Mouse (Mus musculus): ENCODE measurements around the gene Auts2.
A peak's percentile ranks its signal among the peaks of the same experiment; 100 is the strongest.

Auts2 gene

DNA sequence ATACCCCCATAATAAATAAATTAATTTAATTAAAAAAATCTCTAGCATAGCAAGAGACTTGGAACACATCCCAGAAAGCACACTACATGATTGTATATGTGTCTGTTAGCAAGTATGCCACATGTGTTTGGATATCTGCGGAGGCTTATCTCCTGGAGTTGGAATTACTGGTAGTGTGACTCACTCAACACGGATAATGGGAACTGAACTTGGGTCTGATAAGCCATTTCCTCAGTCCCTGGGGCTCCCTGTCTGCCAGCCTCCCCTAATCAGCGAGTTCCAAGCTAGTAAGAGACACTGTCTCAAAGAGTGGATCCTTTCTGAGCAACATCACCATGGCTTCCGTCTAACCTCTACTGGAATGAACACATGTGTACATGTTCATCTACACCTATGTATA is 1056.6 kb downstream of the Auts2 start:
- DNase-seq = no peak

DNA sequence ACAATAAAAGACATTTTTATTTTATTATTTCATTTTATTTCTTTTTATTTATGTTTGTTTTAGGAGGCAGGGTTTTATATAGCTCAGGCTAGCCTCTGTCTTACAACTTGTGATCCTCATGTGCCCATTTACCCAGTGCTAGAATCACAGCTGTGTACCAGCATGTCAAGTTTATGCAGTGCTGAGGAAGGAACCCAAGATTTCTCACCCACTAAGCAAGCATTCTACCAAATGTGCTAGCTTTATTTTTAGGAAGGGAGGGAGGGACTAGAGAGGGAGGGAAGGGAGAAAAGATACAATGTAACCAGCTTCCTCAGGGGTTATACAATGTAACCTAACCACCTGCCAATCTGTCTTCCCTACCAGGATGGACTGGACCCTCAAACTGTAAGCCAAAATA is 1067.9 kb downstream of the Auts2 start:
- no peak for DNase-seq

DNA sequence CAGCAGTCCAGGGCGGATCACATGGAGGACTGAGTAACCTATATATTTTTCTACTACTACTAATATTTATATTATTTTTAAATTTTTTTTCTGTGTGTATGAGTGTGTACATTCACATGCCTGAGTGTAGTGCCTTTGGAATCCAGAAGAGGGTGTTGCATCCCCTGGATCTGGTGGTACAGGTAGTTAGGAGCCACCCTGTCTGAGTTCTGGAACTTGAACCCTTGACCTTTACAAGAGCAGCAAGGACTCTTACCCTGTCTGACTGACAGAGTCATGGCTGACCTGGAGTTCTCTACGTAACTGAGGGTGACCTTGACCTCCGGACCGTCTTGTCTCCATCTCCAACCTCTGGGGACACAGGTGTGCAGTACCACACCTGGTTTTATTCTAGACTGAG is 1074.5 kb downstream of the Auts2 start:
- no peak for DNase-seq

DNA sequence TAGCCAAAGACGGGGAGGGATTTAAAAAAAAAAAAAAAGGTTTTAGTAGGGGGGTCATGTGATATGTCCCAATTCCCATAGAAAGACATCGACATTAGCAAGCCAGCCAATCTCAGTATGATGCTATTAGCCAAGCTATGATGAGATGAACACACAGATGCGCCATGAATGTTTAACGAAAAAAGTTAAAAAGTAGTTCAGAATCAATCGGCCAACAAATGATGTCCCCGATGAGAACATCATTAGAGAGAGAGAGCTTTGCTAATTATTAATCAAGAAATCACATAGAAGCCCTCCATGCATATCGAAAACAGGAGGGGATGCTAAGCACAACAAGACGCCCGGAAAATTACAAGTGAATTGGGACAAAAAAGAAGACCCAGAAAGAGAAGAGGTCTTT is 1077.0 kb downstream of the Auts2 start:
- no peak for DNase-seq

DNA sequence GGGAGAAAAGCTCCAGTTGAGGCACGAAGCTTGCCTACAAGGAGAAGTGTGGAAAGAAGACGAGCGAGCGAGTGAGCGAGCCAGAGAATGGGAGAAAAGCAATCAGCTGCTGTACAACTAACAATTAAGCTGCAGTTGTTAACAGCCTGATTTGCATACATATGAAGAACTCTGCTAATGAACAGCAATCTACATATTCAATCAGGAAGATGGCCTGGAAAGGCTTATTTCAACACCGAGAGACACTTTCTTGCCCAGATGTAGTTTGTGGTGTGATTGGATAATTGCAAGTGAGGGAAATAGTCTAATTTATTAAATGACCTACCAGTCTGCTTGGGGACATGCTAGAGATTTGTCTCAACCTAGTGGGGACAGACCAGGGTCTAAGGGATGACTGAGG is 1079.7 kb downstream of the Auts2 start:
- no peak for DNase-seq

DNA sequence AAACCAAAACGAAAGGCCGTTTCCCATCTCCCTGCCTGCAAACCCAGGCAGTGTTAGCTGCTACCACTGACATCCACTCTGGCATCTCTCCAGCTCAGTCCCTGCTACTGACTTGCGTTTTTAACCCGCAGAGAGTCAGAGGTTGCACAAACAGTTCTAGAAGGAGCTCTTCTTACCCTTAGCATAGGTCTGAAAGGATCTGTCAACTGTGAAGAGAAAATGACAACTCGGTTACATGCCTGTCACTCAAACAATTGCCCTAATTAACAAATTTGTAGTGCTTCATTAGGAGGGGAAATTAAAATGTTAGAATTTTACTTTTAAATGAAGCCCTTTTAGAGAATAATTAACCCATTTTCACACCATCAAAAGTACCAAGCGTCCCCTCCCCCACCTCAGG is 1083.2 kb downstream of the Auts2 start:
- no peak for DNase-seq

DNA sequence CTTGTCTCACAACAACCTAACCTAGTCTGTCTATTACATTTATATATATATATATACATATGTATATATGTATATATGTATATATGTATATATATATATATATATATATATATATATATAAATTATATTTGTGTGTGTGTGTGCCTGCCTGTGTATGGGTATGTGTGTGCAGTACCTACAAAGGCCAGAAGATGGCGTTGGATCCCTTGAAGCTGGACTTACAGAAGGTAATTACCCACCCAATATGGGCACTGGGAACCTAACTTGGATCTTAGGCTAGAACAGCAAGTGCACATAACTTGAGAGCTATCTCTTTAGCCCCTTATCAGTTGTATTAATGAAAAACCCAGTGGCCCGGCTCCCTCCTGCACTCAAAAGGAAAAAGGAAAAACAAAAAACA is 1083.6 kb downstream of the Auts2 start:
- DNase-seq = no peak

DNA sequence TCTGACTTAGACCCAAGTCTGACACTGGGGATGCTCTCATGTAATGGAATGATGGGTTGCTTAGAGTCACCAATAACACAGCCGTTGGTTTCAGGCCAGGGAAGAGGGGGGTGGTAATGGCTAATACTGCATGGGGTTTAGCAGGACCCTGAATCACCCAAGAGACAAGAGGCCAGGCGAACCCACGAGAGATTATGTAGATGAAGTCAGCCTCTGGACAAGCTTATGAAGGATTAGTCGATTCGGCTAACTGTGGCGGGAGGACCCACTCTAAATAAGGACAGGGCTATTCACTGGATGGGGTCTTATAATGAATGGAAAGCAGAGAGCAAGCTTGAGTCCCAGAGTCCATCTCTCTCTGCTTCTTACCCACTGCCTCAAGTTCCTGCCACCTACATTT is 1084.4 kb downstream of the Auts2 start:
- DNase-seq = no peak

DNA sequence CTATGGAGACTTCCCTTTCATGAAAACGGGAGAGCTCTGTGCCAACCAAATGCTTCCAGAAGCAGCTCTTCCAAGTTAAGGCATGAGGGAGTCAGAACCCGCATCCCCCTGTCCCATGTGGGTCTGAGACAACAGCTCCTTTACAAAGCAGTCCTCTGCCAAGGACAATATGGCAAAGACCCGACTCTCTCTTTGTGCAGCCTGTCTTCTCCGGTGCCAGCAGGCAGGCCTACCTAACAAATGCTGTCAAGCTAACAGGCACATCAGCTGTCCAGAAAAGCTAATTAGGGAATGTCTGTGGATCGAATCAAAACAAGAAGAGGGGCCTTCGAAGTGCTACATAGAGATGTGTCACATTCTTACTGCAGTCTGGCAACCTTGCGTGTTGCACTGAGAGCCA is 1085.1 kb downstream of the Auts2 start:
- DNase-seq = no peak

DNA sequence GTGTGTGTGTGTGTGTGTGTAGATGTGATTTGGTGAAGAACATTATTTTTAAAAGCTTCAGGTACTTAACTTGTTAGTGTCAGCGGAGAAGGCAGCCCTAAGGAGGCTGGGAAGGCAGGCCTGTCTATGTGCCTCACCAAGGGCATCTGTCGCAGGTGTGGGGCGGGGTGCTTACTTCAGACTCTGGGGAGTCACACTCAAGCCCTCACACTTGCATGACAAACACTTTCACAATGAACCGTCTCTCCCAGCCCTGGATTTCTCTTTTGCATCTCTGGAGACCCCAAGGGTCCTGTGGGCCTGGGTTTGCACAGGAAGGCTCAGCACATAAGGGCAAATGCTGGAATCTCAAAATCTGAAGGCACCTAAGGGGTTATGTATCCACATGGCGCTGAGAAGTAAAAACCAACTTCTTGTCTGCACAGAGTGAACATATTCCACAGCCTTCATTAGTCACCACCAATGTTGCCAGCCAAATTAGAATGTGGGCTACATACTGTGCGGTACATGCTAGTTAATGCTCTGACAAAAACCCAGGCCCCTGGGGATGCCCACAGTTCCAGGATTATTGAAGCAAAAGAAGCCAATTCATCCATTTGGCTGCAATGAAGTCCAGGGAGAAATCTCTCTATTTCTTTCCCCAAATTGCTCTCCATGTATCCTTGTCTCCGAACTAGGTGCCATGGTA is 1093.8 kb downstream of the Auts2 start:
- no peak for DNase-seq

DNA sequence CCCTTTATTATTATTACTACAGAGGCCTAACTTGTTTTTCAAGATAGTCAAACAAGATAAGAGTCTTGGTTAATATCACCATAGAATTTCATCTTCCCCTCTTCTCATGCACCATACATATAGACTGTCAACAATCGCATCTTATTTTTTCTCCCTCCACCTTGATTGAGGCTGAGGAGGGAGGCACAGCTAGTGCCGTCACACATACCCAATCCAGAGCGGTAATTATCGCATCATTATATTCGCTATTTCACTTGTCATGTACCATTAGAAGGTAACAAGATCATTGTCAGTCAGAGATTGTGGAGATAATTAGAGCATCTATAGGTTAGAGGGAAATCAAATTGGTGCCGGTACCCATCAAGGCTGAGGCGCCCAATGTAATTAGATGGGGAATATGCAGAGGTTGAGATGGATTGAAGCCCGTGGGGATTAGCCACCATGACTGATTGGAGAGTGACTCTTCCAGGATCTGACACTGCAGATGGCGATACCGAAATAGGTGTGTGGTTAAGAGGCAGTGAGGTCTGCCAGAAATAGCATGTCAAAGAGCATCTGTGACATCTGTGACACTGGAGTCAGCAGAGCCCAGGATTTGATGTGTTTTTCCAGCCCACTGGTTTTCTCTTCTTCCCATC is 1107.8 kb downstream of the Auts2 start:
- DNase-seq = no peak

DNA sequence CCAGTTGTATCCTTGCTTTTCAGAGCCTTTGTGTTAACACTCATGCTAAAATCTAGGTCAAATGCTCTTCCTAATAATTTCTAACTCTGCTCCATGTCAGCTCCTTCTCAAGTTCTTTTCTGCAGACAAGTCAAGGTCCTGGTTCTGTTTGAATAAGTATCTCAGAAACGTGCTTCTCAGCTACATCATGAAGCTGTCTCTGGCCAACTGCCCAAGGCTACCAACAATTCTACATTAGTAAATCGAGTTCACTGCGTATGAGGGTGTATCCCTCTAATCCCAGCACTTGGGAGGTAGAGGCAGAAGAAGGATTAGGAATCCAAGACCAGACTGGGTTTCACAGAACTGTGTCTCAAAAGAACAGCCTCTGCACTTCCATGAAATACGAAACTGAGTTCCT is 1109.9 kb downstream of the Auts2 start:
- no peak for DNase-seq

DNA sequence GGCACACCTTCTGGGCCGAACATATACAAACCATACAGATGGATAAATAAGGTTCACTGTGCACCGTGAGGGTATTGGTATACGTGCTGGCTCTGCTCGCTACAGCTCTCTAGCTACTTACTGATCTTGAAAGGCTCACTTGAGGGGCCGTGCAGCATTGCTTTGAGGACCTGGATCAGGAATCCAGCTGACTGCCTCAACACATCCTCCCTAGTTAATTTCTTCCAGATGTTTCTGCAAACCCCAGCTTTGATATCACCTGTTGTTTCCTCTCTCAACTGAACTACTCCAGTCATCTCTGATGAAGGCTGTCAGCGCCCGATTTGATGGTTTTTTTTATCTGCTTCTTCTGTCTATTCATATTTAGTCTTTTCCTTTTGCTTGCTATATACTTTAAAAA is 1111.2 kb downstream of the Auts2 start:
- DNase-seq = no peak

DNA sequence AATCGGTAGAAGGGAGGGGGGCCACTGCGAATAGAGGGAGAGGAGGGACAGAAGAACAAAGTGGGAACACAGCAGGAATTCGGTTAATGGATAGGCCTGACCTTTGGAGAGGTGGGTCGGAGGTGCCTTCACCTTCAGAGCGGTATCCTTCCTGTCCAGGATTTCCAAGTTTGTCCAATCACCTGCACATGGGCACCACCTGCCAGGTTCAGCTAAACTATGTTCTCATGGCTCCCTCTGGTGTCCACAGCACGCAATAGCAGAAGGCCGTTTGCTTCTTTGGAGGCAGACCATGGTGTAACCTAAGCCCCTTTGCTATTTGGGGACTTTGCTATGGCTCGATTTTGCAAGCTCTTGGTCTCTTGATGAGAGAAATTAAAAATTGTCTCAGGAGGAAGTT is 1113.0 kb downstream of the Auts2 start:
- peak; percentile 67 for DNase-seq

DNA sequence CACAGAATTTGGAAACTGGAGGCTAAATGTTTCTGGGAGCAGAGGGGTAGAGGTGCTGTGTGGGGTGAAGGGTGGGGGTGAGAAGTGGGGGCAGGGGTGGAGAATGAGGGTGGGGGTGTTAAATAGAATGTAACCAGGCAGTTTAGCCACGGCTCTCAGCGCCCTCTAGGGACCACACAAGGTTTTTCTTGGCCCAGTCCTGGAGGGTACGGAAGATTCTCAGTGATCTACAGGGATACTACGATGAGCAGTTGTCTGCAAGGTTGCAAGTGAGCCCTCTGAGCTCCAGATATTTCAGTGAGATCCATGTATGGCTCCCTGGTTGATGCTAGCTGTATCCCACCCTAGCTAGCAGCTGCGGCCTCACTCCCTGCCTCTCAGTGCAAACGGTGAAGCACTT is 1113.6 kb downstream of the Auts2 start:
- no peak for DNase-seq

DNA sequence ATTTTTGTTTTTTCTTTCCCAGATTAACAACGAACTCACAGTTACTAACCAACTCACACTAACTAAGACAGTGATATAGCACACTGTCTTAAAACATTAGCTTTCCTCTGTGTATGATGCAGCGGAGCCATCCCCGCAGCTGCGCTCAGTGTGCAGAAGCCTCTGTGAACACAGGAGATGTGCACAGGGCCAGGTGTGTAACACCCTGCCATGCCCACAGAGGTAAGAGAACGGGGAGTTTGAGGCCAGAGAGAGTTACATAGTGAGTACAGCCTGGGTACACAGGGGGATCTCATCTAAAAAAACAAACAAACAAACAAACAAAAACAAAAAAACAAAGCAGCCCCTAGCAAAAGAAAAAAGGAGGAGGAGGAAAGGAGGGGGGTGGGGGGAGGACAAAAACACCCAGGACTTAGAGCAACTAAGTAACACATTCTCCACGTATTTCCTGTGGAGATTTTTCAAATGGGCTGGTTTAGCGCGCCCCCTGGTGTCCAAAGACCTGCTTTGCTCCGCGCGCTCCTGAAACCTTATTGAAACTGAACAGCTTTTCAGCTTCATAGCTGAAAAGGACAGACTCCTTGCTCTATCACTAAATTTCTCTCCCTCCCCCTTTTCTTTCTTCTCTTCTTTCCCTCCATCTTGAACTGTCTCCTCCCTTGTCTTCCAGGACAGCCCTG is 1115.3 kb downstream of the Auts2 start:
- peak; percentile 61 for DNase-seq

DNA sequence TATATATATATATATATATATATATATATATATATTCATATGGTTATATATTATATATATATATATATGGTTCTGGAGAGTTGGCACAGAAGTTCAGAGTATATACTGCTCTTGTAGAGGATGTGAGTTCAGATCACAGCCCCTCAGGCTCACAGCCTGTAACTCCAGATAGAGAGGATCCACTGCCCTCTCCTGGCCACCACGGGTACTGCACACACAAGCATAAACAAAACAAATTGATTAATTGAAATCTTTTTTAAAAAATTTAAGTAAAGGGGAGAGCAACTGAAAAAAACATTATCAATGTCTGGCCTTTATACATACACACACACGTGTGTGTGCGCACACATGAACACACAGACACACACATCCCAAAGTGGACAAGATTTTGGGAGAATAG is 1120.4 kb downstream of the Auts2 start:
- DNase-seq = no peak

DNA sequence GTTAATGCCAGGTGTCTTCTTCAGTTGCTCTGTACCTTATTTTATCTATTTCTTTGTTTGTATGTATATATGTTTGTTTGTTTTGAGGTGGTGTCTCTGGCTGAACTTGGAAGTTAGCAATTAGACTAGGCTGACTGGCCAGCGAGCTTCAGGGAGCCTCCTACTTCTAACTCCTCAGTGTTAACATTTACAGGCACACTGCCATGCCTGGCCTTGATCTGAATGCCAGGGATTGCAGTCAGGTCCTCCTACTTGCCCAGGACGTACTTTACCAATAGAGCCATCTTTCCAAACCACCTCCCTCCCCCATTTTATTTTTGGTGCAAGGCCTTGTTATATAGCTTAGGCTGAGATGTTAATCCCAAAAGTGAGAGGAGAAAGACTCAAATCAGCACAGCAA is 1122.7 kb downstream of the Auts2 start:
- DNase-seq = no peak

DNA sequence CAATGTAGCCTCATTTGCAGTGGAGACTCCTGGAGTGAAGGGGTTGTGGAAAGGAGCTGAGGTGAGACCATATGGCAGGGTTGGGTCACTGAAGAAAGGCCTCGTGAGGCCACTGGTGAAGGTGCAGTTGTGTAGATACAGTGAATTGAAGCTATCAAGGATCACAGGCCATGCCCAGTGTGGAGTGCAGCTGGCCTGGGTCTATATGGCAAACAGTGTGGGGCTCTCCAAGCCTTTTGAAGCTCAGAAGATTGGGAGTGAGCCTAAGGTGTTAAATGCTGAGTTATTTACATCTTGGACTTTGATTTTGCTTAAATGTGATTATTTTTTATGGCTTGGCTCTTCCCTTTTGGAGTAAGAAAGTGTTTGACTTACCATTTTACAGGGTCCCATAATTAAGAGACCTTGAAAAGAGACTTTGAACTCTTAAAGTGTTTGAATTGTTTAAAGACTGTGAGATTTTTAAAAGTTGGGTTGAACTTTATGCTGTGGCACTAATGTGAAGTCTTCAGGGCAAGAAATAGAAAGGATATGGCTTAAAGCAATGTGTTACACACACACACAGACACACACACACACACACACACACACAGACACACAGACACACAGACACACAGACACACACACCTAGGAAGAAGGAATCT is 1127.1 kb downstream of the Auts2 start:
- DNase-seq = no peak

DNA sequence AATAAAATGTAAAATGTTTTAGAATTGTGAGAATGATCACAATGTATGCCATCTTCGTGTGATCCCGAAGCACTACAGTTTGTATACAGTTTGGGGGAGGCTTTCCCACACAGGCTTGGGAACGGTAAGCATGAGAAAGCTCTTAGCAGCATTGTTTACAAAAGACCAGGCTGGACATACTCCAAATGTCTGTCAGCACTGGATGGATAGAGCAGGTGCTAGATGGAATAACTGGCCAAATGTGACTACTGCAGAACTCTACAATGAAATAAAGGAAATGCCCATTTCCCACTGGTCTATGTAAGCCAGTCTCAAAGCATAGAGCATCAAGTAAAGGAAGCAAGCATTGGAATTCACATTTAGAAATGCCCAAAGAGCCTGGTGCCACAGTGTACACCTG is 1144.9 kb downstream of the Auts2 start:
- DNase-seq = no peak

DNA sequence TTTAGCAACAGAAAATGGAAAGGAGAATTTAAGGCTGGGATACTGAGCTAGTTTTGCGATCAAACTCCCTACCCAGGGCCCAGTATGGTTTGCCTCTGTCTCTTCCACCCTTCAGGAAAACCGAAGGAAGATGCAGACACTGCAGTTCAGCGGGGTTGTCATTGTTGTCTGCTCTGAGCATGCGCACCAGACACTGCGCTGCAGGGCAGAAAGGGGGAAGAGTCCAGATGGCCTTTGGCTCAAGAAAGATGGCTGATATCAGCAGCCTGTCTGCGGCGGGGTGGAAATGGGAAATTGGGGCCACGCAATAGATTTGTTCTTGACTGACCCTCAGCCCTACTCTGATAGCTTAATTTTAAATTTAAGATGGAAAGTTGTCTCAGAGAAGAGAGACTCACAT is 1147.4 kb downstream of the Auts2 start:
- no peak for DNase-seq

Measured in lung, postnatal 36 days (tissue).